Mouse (Mus musculus) lung, postnatal 0 days (tissue): Measurements from ENCODE around the gene Apobec3.

Experiments
- CTCF ChIP-seq: IDR thresholded peaks from 2 replicates; pipeline ENCODE4 v1.5.1; 2016; ENCODE audit warnings: antibody characterized with exemption, mild to moderate bottlenecking
- EP300 ChIP-seq: IDR thresholded peaks from 2 replicates; pipeline ENCODE4 v1.6.1; 2016; ENCODE audit warnings: antibody characterized with exemption, mild to moderate bottlenecking, control low read depth

DNA sequence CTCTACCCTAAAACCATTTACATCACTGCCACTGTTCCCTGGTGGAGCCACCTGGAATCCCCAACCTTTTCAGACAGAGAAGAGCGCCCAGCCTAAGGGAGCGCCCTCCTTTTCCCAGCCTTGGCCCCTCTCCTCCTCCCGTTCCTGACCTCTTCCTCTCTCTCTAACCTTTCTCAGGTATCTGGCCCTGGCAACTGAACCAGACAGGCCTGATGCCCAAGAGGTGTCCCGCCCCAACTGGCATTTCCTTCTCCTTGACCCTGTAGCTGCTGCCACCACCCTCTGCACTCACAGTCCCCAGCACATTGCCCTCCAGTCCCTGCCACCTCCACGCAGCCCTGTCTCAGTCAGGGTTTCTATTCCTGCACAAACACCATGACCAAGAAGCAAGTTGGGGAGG, 53.5 kb downstream of the Apobec3 start:
- TF ChIP-seq CTCF, result no peak
- no peak for TF ChIP-seq EP300
